Mouse (Mus musculus): ENCODE results near the gene Rtf2.

The Rtf2 gene

GRCm38 (mm10) chr2:172439843-172440639, at the start of gene Rtf2:
Gene Rtf2, plus strand, starts transcription at chr2:172440556.
- peak; percentile 96 for DNase-seq (ENCODE audit: extremely low read depth, low read depth)

- DNase-seq (ENCODE audit: extremely low read depth, low read depth) = no peak
These were observed 48.3 kb upstream of the Rtf2 start for GRCm38 (mm10) chr2:172392041-172392521.

- DNase-seq (ENCODE audit: extremely low read depth, low read depth) = peak; percentile 57
These were observed 46.8 kb upstream of the Rtf2 start, which contains the start of gene Cass4 for GRCm38 (mm10) chr2:172393391-172394051. Gene Cass4, plus strand, starts transcription at chr2:172393794.

DNA sequence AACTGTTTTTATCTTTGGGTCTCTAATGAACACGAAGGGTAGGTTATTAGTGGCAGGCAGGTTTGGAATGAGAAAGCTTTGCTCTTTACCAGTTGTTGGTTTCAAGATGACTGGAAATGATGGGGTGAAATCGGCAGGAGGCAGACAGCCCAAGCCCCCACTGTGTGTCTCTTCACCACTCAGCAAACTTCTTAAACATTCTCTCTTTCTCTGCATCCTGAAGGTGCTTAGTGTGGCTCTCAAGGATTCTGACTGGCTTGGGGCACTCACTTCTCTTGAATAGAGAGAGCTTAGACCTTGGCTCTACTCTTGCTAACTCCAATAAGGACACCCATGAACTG, 46.3 kb upstream of the Rtf2 start:
- DNase-seq (ENCODE audit: extremely low read depth, low read depth) = no peak

DNA sequence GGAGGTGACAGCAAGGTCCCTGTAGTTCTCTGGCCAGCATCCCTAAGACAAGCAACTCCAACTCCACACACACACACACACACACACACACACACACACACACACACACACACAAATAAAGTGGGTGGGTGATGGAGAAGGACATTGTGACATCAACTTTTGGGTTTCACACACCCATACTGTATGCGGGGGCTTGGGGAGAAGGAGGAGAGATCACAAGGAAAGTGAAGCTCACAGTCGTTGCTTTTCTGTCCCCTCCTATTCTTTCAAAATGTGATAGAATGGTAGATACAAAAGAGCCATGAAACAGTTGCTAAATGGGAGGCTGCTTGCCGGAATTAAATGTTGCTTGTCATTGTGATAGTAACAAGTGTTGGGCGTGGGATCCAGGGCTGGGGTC, 45.7 kb upstream of the Rtf2 start:
- DNase-seq (ENCODE audit: extremely low read depth, low read depth) = no peak

DNA sequence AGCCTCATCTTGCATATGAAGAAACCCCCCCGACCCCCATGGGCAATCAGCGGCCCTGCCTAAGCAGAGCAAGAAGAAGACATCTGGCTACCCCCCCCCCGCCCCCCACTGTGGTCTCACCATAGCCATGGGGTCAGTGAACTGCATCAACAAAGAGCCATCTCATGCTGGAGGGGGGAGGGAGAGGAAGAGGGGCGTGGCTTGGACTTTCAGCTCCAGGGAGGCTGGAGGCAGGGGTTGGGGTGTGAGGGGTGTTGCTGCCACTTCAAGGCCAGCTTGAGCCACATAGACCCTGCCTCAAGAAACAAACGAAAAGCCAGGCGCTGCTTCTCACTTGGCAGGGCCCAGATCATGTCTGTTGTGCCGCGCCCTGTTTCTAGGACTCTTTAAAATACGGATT, 44.4 kb upstream of the Rtf2 start:
- DNase-seq (ENCODE audit: extremely low read depth, low read depth) = no peak

- no peak for DNase-seq (ENCODE audit: extremely low read depth, low read depth)
These were observed 40.5 kb upstream of the Rtf2 start for GRCm38 (mm10) chr2:172399901-172400300.

- DNase-seq (ENCODE audit: extremely low read depth, low read depth) = peak; percentile 93
These were observed 39.1 kb upstream of the Rtf2 start for GRCm38 (mm10) chr2:172401116-172401825.

- no peak for DNase-seq (ENCODE audit: extremely low read depth, low read depth)
These were observed 36.1 kb upstream of the Rtf2 start for GRCm38 (mm10) chr2:172404239-172404638.

DNA sequence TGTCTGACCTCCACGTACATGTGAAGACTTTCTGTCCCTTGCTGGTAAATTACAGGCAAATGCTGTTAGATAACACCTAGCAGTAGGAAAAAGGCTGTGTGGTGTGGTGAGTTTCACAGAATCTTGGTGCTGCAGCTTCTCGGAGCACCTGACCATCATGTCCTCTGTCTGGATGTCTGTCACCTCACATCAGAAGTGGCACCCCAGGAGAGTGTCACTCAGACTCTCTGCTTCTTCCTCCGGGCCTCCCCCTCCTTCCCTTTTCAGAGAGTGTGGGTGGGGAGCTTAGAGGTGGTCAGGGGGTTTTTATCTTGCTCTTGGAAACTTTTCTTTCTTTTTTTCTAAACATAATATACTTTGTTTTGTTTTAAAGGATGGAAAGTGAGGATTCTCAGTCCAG, 35.3 kb upstream of the Rtf2 start:
- no peak for DNase-seq (ENCODE audit: extremely low read depth, low read depth)

- DNase-seq (ENCODE audit: extremely low read depth, low read depth) = no peak
These were observed 34.2 kb upstream of the Rtf2 start for GRCm38 (mm10) chr2:172406173-172406572.

DNA sequence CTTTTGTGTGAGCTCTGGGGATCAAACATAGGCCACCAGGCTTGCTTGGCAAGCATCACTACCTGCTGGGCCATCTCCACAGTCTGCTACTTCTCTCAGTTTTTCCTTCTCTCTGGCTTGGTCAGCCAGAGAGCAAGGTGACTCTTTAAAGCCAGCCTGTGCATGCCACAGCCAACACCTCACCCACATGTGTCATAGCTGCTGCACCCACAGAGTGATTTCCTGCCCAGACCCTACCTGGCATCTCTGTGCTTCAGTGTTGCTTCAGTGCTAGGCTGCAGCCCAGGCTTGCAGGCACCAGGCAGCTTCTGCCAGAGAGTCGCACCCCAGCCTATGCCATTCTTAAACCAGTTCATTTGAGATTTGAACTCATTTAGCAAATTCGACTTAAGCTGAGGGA, 32.9 kb upstream of the Rtf2 start:
- no peak for DNase-seq (ENCODE audit: extremely low read depth, low read depth)

DNA sequence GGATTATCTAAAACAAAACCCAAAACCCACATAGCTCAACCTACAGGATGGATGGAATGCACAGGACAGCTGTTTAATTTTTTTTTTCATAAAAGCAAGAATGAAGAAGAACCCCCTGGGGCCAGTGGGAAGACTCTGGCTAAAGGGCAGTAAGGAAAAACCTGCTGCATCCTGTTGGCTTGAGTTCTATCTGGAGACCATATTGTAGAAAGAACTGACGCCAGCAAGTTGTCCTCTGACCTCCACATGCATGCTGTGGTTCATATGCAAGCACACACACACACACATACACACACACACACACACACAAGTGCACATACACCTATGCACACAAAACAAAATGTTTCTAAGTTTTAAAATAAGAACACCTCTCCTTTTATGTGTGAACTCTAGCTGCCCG, 29.7 kb upstream of the Rtf2 start:
- no peak for DNase-seq (ENCODE audit: extremely low read depth, low read depth)

GRCm38 (mm10) chr2:172411091-172411490, 29.3 kb upstream of the Rtf2 start:
- no peak for DNase-seq (ENCODE audit: extremely low read depth, low read depth)

- no peak for DNase-seq (ENCODE audit: extremely low read depth, low read depth)
These were observed 27.9 kb upstream of the Rtf2 start for GRCm38 (mm10) chr2:172412454-172412853.

DNA sequence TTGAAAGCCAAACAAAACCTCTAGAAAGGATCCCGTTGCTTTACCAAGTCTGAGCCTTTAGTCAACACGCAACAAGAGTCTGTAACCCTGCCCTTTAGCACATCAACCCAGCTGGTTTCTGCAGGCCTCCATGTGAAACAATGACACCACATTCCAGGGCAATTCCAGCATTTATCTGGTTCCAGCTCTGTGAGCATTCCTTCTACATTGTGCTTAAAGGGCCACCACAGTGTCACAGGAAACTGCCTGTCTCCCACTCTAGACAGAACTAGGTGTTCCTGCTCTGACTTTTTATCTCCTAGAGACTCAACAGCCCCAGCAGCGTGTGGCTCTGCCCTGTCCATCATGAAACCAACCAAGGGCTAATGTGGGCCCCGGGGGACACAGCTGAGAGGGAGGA, 27.1 kb upstream of the Rtf2 start:
- no peak for DNase-seq (ENCODE audit: extremely low read depth, low read depth)

DNA sequence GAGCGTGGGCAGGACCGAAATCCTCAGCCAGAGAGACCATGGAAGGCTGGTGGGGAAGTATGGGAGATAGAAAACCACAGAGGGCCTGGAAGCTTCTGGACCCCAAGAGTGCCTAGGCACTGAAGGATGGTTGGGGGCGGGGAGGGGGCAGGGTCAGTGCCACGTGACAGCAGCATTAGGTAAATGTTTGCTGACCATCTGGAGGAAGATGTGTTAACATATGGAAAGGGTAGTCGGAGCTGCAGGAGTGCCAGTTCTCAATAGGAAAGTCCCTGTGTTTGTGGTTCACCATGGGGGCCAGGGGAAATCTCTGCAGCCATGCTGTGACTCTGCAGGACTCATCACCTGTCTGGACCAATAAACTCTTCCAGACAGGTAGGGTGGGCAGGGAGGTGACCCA, 26.5 kb upstream of the Rtf2 start:
- DNase-seq (ENCODE audit: extremely low read depth, low read depth) = no peak

DNA sequence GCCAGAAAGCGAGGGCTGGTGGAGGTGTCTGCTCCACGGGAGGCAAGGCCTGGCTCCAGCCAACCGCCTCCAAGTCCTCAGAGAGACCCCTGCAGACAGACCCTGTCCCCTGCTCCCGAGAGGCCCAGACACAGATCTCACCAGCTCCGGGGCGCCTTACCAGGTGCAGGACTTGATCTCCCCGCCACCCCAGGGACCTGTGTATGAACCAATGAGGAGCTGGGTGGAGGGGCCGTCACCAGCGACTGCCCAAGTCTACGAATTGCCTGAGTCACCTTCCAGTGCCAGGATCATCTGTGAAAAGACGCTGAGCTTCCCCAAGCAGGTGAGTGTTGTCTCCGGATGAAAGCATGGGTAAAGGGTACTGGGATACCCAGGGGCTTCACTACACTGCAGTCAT, 24.1 kb upstream of the Rtf2 start:
- DNase-seq (ENCODE audit: extremely low read depth, low read depth) = no peak

DNA sequence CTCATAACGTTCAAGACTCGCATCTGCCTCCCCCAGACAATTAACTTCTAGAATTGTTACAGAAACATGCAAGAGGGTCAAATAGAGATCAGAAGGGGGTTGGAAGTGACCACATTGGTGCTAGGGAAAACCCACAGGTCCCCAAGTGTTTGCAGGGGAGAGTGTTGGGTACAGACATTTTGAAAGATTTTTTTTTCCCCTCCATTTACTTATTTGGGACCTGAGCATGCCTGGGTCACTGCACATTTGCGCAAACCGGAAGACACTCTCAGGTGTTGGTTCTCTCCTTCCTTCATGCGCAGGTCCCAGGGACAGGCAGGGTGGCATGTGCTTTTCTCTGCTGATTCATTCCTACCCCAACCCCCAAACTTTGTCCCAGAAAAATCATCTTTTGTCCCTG, 23.5 kb upstream of the Rtf2 start:
- no peak for DNase-seq (ENCODE audit: extremely low read depth, low read depth)

DNA sequence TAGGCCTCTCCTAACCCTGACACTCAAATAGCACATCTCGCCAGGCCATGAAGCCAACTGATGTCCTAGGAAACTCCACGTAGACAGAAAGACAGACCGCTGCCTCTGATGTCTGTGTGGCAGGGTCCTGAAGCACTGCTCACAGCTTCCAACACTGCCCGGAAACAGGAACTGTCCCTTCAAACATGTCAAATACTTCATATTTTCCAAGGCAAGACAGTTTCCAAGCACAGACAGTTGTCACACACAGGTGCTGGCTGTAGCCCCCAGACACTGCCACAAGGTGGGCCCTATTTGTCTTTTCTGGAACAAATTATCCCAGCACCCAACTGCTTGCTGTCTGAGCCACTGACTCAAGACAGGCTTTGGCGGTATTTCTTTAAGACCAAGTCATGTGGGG, 22.1 kb upstream of the Rtf2 start:
- DNase-seq (ENCODE audit: extremely low read depth, low read depth) = no peak

DNA sequence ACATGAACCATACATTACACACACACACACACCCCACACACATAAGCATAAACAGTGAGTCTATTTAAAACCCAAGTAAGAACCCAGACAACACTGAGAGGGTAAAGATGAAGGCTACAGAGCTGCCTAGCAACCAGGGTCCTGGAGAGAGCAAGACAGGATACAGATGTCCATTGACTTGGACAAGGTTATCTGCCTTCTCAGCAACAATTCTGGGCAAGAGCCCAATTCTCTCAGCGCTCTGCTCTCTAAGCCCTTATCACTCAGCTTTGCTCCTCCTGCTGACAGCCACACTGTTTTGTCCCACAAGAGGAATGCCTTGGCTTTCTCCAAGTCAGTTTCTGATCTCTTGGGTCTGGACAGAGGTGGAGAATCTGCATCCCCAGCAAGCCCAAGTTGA, 9.7 kb upstream of the Rtf2 start:
- DNase-seq (ENCODE audit: extremely low read depth, low read depth) = peak; percentile 90

GRCm38 (mm10) chr2:172433746-172434145, 6.6 kb upstream of the Rtf2 start:
- DNase-seq (ENCODE audit: extremely low read depth, low read depth) = no peak
